Mouse (Mus musculus) C2C12 (cell line): Measurements from ENCODE around the gene Aunip. TPM values are rescaled to one million over a fixed set of nuclear protein-coding genes. Genes with fewer than 3 reads are reported as not detected.

Source experiments
- H3K27me3 ChIP-seq: one replicate; pipeline ENCODE4 v1.6.1; 2011; ENCODE audit not compliant: control insufficient read depth, insufficient read depth, insufficient read length
- H3K36me3 ChIP-seq: one replicate; pipeline ENCODE4 v1.6.1; 2011; ENCODE audit not compliant: control insufficient read depth, insufficient read depth
- H3K4me3 ChIP-seq: one replicate; pipeline ENCODE4 v1.5.1; 2011; ENCODE audit warnings: mild to moderate bottlenecking, control low read depth; ENCODE audit not compliant: poor library complexity, insufficient read depth, severe bottlenecking
- H3K79me2 ChIP-seq: one replicate; pipeline ENCODE4 v1.6.1; 2011; ENCODE audit not compliant: control insufficient read depth, insufficient read depth
- H3K79me3 ChIP-seq: one replicate; pipeline ENCODE4 v1.6.1; 2011; ENCODE audit warnings: low read depth, control low read depth
- H3ac ChIP-seq: one replicate; pipeline ENCODE3; 2011; ENCODE audit warnings: low read depth; ENCODE audit not compliant: control insufficient read depth, insufficient read length
- CEBPB ChIP-seq: IDR thresholded peaks from one replicate; pipeline ENCODE4 v1.6.1; 2011; ENCODE audit warnings: low read depth, mild to moderate bottlenecking, control low read depth, moderate library complexity
- CTCF ChIP-seq: IDR thresholded peaks from one replicate; pipeline ENCODE4 v1.5.1; 2011; ENCODE audit not compliant: control insufficient read depth, insufficient read depth, insufficient read length
- FOSL1 ChIP-seq: IDR thresholded peaks from one replicate; pipeline ENCODE4 v1.8.0; 2011; ENCODE audit warnings: mild to moderate bottlenecking, low read length; ENCODE audit not compliant: poor library complexity, insufficient read depth, severe bottlenecking
- MAX ChIP-seq: IDR thresholded peaks from one replicate; pipeline ENCODE4 v1.6.1; 2011; ENCODE audit warnings: mild to moderate bottlenecking, control low read depth
- MYOD1 ChIP-seq: IDR thresholded peaks from one replicate; pipeline ENCODE4 v1.6.1; 2011; ENCODE audit warnings: low read depth; ENCODE audit not compliant: control insufficient read depth, insufficient read length
- MYOG ChIP-seq: IDR thresholded peaks from one replicate; pipeline ENCODE4 v1.6.1; 2011; ENCODE audit not compliant: control insufficient read depth, insufficient read length; ENCODE audit errors: extremely low read depth
- USF1 ChIP-seq: IDR thresholded peaks from one replicate; pipeline ENCODE4 v1.6.1; 2011; ENCODE audit warnings: low read depth, mild to moderate bottlenecking, control low read depth, moderate library complexity
- polyA plus RNA-seq: library from polyadenylated mRNA; unstranded; fragments of >200 nt; fragmentation: generic; extraction: Trizol; gene quantifications from one replicate; pipeline ENCODE4 v1.2.1, GENCODE M21; 2012; ENCODE audit warnings: missing spikeins

Aunip gene
- polyA plus RNA-seq, 1 experiment = 14.9 TPM

DNA sequence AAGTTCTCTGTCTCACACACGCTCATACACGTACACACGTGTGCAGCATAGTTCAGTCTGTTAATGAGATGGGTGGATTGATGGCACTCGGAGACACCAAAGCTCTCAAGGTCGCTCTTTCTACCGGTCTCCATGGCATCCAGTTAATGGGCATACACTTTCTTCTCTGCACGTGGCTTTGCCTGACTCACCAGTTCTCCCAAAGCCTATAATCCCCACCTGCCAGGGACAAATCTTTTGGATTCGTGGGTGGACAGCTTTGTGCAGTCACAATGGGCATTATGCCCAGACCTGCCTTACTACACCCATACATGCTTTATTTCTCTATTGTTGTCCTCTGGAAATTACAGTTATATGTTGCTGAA lies 25.0 kb downstream of the Aunip start:
- Histone ChIP-seq H3ac (peak overlapping the region; percentile 60), H3K79me3 (peaks cover 6% of the 10 kb centered on the region), H3K27me3 (no peaks in the 10 kb centered on the region), H3K4me3 (peak overlapping the region; percentile 75), H3K36me3 (peaks cover 22% of the 10 kb centered on the region), H3K79me2 (peaks cover 31% of the 10 kb centered on the region)
- TF ChIP-seq MYOG (no peak), MYOD1 (peak; percentile 85), CTCF (no peak), MAX (peak; percentile 88), USF1 (peak; percentile 71), FOSL1 (no peak), CEBPB (no peak)

- peaks cover 38% of the 10 kb centered on the region for H3K36me3 ChIP-seq
- H3ac ChIP-seq = no peak overlapping the region
- no peaks in the 10 kb centered on the region for H3K79me3 ChIP-seq
Measured at GRCm38 (mm10) chr4:134538997-134539580, 28.3 kb downstream of the Aunip start.

GRCm38 (mm10) chr4:134542726-134543125 lies 31.9 kb downstream of the Aunip start:
- no peaks in the 10 kb centered on the region for H3K79me3 ChIP-seq
- peaks cover 64% of the 10 kb centered on the region for H3K36me3 ChIP-seq
- H3ac ChIP-seq = no peak overlapping the region
- TF ChIP-seq MYOD1 (no peak), MYOG (no peak), CEBPB (no peak), MAX (no peak), CTCF (no peak), USF1 (no peak), FOSL1 (no peak)
- no peak overlapping the region for H3K4me3 ChIP-seq
- no peaks in the 10 kb centered on the region for H3K27me3 ChIP-seq
- H3K79me2 ChIP-seq = no peaks in the 10 kb centered on the region

More at GRCm38 (mm10) chr4:134538997-134539580, 28.3 kb downstream of the Aunip start:
- H3K27me3 ChIP-seq = no peaks in the 10 kb centered on the region
- peaks cover 8% of the 10 kb centered on the region for H3K79me2 ChIP-seq
- H3K4me3 ChIP-seq = no peak overlapping the region
- TF ChIP-seq MYOG = no peak
- no peak for TF ChIP-seq CEBPB
- no peak for TF ChIP-seq CTCF
- TF ChIP-seq USF1 = no peak
- TF ChIP-seq MYOD1 = no peak
- no peak for TF ChIP-seq FOSL1
- TF ChIP-seq MAX = no peak

- Histone ChIP-seq H3ac (no peak overlapping the region), H3K36me3 (peaks cover 69% of the 10 kb centered on the region), H3K4me3 (no peak overlapping the region), H3K79me3 (no peaks in the 10 kb centered on the region), H3K79me2 (no peaks in the 10 kb centered on the region), H3K27me3 (no peaks in the 10 kb centered on the region)
- TF ChIP-seq USF1 (no peak), FOSL1 (no peak), MYOG (no peak), MYOD1 (no peak), MAX (no peak), CTCF (peak; percentile 89), CEBPB (no peak)
Measured at GRCm38 (mm10) chr4:134543261-134543660, 32.5 kb downstream of the Aunip start.

DNA sequence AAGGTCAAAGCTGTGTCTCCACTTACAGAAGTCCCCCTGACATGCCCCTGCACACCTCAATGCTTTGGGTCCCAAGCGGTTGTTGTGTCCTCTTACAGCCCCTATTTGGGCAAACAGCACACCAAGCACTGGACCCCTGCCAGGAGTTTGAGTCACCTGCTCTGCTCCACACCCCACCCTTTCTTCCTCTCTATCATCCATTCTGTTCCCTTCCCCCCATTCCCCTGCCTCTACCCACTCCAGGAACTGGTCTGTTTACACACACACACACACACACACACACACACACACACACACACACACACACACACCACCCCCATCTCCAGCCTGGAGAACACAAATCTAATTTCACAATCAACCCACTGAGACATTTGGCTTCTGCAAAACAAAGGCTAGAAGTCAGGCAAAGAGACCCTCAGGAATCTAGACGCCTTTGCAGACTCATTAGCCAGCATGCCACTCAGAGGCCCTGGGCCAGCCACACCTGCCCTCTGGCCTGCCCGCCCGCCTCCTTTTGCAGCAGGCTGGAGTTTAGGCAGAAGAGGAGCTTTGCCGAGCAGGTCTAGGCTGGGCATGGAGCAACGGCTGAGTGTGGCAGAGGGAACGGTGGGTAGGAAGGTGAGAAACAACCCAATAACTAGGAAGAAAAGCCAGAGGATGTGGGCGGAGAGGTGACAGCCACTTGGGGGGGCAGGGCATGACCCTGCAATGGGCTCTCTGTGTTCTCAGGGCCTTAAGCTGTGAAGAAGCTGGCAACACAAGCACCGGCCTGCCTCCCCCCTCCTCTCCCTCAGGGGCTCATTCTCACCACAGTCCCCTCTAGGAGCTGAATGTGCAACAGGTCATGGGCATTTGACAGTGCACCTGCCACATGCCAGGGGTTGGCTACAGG lies 36.3 kb downstream of the Aunip start:
- Histone ChIP-seq H3K79me3 (peaks cover 10% of the 10 kb centered on the region), H3K36me3 (peaks cover 53% of the 10 kb centered on the region), H3K79me2 (peaks cover 21% of the 10 kb centered on the region), H3ac (no peak overlapping the region), H3K27me3 (no peaks in the 10 kb centered on the region), H3K4me3 (no peak overlapping the region)
- TF ChIP-seq MAX (no peak), CEBPB (no peak), CTCF (no peak), MYOG (no peak), USF1 (no peak), FOSL1 (no peak), MYOD1 (no peak)

DNA sequence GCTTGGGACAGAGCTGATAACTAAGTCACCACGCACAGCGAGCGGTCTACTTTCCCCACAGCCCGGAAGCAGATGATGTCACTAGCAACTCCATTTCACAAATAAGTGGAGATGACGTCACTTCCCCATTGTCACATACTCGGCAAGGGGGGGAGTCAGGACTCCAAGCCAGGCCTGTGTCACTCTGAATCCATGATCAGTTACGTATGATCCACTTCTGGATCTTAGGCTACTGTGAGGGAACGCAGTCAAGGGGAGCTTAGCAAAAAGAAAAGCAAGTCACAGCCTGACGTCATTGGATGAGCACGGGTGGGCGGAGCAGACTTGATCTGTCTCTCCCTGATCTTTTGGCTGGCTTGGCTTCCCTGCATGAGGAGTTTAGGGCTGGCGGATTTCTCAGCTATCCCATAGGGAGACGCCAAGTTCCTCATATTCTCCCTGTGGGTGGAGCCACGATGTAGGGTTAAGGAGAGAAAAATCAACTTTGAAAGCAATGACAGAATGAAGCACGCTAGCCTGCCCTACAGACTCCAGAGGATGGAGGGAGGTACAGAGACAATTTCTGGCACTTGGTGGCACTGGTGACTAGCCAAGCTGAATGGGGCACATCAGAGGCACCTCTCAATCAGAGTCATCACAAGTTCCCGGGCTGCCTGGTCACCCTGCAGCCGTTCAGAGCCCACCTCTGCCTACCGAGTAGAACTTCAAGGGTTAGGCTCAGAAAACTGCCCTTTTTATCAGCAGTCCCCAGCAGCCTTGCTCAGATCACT lies 37.6 kb downstream of the Aunip start:
- H3K79me2 ChIP-seq = peaks cover 21% of the 10 kb centered on the region
- peaks cover 50% of the 10 kb centered on the region for H3K36me3 ChIP-seq
- H3K79me3 ChIP-seq = peaks cover 10% of the 10 kb centered on the region
- no peak overlapping the region for H3ac ChIP-seq
- no peak overlapping the region for H3K4me3 ChIP-seq
- no peaks in the 10 kb centered on the region for H3K27me3 ChIP-seq
- TF ChIP-seq CEBPB (no peak), MYOG (no peak), CTCF (no peak), MYOD1 (no peak), MAX (no peak), FOSL1 (no peak), USF1 (no peak)
